Mouse (Mus musculus) cerebellum, postnatal 36 days (tissue): ENCODE results near the gene Tmem267.
A peak's percentile ranks its signal among the peaks of the same experiment; 100 is the strongest.

Experiments used
- DNase-seq, 2 experiments: peaks; one replicate each; pipeline ENCODE4 v3.0.0; 2021 to 2022; ENCODE audit warnings: mixed read lengths in 2 of 2

Tmem267 gene

GRCm38 (mm10) chr13:119619735-119620134 is 131.9 kb downstream of the Tmem267 start:
- no peak for DNase-seq

GRCm38 (mm10) chr13:119623634-119624033 is 135.8 kb downstream of the Tmem267 start, which contains the start of gene Ccl28:
Gene Ccl28, plus strand, starts transcription at chr13:119623819.
- DNase-seq = no peak

GRCm38 (mm10) chr13:119625952-119626351 is 138.1 kb downstream of the Tmem267 start:
- peak in 1 of 2 experiments; percentile 23 for DNase-seq

- DNase-seq = peak; percentile 87
Observed at GRCm38 (mm10) chr13:119631482-119632155, 143.8 kb downstream of the Tmem267 start.

GRCm38 (mm10) chr13:119632156-119632548 is 144.3 kb downstream of the Tmem267 start:
- no peak for DNase-seq

GRCm38 (mm10) chr13:119635496-119635895 is 147.7 kb downstream of the Tmem267 start:
- no peak for DNase-seq

GRCm38 (mm10) chr13:119637837-119638236 is 150.0 kb downstream of the Tmem267 start:
- DNase-seq = no peak

- no peak for DNase-seq
Observed at GRCm38 (mm10) chr13:119638449-119638848, 150.6 kb downstream of the Tmem267 start.

GRCm38 (mm10) chr13:119639302-119639701 is 151.5 kb downstream of the Tmem267 start:
- DNase-seq = no peak

GRCm38 (mm10) chr13:119640504-119640903 is 152.7 kb downstream of the Tmem267 start:
- DNase-seq = peak; percentile 7 to 28

- DNase-seq = no peak
Observed at GRCm38 (mm10) chr13:119641145-119641544, 153.3 kb downstream of the Tmem267 start.

- DNase-seq = no peak
Observed at GRCm38 (mm10) chr13:119644769-119645168, 156.9 kb downstream of the Tmem267 start.

GRCm38 (mm10) chr13:119646511-119646910 is 158.7 kb downstream of the Tmem267 start:
- DNase-seq = no peak

GRCm38 (mm10) chr13:119648891-119649698 is 161.3 kb downstream of the Tmem267 start:
- no peak for DNase-seq

GRCm38 (mm10) chr13:119649699-119650046 is 161.8 kb downstream of the Tmem267 start:
- DNase-seq = no peak

- DNase-seq = no peak
Observed at GRCm38 (mm10) chr13:119654734-119655133, 166.9 kb downstream of the Tmem267 start.

- no peak for DNase-seq
Observed at GRCm38 (mm10) chr13:119656246-119656645, 168.4 kb downstream of the Tmem267 start.

- no peak for DNase-seq
Observed at GRCm38 (mm10) chr13:119656846-119657416, 169.1 kb downstream of the Tmem267 start.
